Mouse (Mus musculus): ENCODE measurements at regions not wholly inside any gene's neighbourhood (a gene's known extent, or its start where the extent isn't known, plus 50 kb on each side); places are given as distances from the start of the nearest gene placed in this dataset.
"Not testable (repeated sequence)": the region's sequence is repeated elsewhere in the genome, so short reads cannot be mapped to it uniquely, and the experiment has no call there.

DNA sequence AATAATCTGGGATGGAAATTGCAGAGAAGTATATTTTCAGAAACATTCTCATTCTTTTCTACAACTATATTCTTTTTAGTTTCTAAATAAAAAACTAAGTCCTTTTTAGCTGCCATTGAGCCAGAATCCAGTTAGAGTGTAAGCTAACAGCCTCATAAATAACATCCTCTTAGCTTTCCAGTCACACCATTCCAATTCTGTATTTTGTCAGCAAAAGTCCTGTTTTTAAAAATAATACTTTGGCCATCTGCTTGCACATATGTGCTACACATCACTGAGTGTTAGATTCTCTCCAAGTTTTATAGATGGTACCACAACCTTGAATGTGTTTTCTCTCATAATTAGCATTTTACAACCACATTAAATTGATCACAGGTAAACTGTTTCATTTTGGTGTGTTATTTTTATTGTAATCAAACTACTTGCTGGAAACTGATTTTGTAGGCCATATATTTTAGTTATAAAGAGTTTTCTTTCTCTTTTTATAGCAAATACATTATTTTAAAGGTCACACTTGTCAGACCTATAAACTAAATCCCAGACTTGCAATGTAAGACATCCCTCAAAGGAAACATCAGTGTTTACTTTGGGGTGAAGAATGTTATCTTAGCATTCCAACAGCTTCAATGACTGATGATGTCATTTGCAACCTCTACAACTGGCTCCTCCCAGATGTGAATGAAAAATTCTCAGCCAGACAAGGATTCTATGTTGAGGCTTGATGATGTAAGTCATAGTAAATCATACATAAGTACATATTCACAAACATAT, 1878.9 kb upstream of the Flrt2 start:
- Histone ChIP-seq H3K27me3 (ENCODE audit: control insufficient read depth, insufficient read depth, low read length) (no peaks in the 10 kb centered on the region), H3K9ac (replicated peaks; ENCODE audit: low read depth, low read length) (no peak overlapping the region), H3K36me3 (ENCODE audit: control insufficient read depth, insufficient read depth, low read length) (no peaks in the 10 kb centered on the region), H3K4me1 (ENCODE audit: control insufficient read depth, insufficient read depth, low read length) (no peaks in the 10 kb centered on the region), H3K4me3 (ENCODE audit: low read depth, low read length) (no peak overlapping the region), H3K27ac (ENCODE audit: low read length) (no peak overlapping the region), H3K9me3 (ENCODE audit: control insufficient read depth, low read depth, low read length) (no peaks in the 10 kb centered on the region), H3K4me2 (replicated peaks; ENCODE audit: low read depth, low read length) (no peak overlapping the region)
- no peak for ATAC-seq (ENCODE audit: insufficient number of reproducible peaks, insufficient read depth, low FRiP score, low read depth)

DNA sequence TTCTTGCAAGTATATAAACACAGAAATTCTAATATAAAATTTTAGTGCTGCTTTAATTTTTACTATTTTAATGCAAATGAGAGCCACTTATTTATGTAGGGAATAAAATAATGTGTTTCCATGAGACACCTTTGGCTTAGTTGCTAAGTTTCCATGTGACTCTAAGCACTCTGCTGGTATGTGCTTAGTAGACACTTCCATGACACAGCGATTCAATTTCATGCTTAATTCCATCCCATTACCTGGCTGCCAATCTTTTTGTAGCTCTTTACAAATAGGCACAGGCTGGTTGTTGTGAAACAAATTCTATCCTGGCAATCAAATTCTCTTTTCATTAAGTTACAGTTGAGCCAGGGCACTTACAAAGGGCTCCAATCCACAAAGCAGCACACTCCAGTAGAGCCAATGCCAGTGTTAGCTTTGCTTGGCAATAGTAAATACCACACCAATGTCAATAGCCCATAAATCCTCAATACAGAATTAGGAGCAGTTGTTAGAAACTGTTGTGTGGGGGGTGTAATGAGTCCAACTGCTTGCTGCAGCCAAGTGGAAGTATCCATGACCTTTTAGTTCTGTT, 1841.0 kb upstream of the Flrt2 start:
- H3K4me2 ChIP-seq (replicated peaks; ENCODE audit: low read depth, low read length), result no peak overlapping the region
- 70% methylated on average over 1 of the region's 1 CpGs for WGBS
- H3K4me3 ChIP-seq (ENCODE audit: low read depth, low read length), result no peak overlapping the region
- ATAC-seq (ENCODE audit: insufficient number of reproducible peaks, insufficient read depth, low FRiP score, low read depth), result peak; percentile 56; the same call in 1 of the 2 replicates
- H3K4me1 ChIP-seq (ENCODE audit: control insufficient read depth, insufficient read depth, low read length), result no peaks in the 10 kb centered on the region
- H3K9me3 ChIP-seq (ENCODE audit: control insufficient read depth, low read depth, low read length), result no peaks in the 10 kb centered on the region
- H3K9ac ChIP-seq (replicated peaks; ENCODE audit: low read depth, low read length), result no peak overlapping the region
- no peaks in the 10 kb centered on the region for H3K36me3 ChIP-seq (ENCODE audit: control insufficient read depth, insufficient read depth, low read length)
- H3K27ac ChIP-seq (ENCODE audit: low read length), result no peak overlapping the region
- H3K27me3 ChIP-seq (ENCODE audit: control insufficient read depth, insufficient read depth, low read length), result no peaks in the 10 kb centered on the region

DNA sequence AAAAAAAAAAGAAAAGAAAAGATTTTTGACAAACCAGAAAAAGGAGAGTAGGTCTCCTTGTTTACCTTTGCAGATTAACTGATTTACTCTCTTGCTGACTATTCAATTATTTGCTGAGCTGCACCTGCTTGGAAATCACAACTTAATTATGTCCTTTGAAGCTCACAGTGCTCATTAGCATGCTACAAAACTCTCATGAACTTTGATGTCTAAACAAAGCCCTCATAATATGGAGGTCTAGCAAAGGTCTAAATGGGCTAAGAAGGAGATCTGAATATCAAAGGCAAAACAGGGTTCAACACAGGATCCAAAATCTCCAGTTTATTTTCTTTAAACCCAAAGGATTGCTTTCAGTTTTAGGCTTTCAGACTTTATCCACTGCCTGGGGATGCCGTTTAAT, 1840.4 kb upstream of the Flrt2 start:
- H3K27ac ChIP-seq (ENCODE audit: low read length), result no peak overlapping the region
- H3K4me1 ChIP-seq (ENCODE audit: control insufficient read depth, insufficient read depth, low read length), result no peaks in the 10 kb centered on the region
- no peak overlapping the region for H3K9ac ChIP-seq (replicated peaks; ENCODE audit: low read depth, low read length)
- no peak overlapping the region for H3K4me3 ChIP-seq (ENCODE audit: low read depth, low read length)
- 59% methylated on average over 1 of the region's 1 CpGs for WGBS
- no peaks in the 10 kb centered on the region for H3K27me3 ChIP-seq (ENCODE audit: control insufficient read depth, insufficient read depth, low read length)
- no peaks in the 10 kb centered on the region for H3K36me3 ChIP-seq (ENCODE audit: control insufficient read depth, insufficient read depth, low read length)
- no peaks in the 10 kb centered on the region for H3K9me3 ChIP-seq (ENCODE audit: control insufficient read depth, low read depth, low read length)
- ATAC-seq (ENCODE audit: insufficient number of reproducible peaks, insufficient read depth, low FRiP score, low read depth), result no peak
- no peak overlapping the region for H3K4me2 ChIP-seq (replicated peaks; ENCODE audit: low read depth, low read length)

DNA sequence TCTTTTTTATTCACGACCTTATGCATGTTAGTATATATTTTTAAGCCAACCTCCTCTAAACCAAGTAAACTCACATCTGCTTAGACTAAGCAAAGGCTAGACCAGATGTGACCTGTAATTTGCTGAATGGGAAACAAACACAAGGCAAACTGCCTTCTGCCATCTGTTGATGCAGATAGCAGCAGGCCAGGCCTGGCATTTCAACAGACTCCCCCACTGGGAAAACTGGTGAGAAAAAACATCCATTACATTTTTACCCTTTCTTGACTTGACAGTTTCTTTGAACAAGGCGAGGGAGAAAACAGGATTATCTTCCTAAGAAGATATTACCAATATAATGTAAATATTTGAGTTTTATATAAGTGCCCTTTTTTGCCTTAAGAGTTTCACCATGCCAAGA, 1806.1 kb upstream of the Flrt2 start:
- Histone ChIP-seq H3K9ac (replicated peaks; ENCODE audit: low read depth, low read length) (no peak overlapping the region), H3K4me3 (ENCODE audit: low read depth, low read length) (no peak overlapping the region), H3K9me3 (ENCODE audit: control insufficient read depth, low read depth, low read length) (no peaks in the 10 kb centered on the region), H3K27ac (ENCODE audit: low read length) (no peak overlapping the region), H3K27me3 (ENCODE audit: control insufficient read depth, insufficient read depth, low read length) (no peaks in the 10 kb centered on the region), H3K36me3 (ENCODE audit: control insufficient read depth, insufficient read depth, low read length) (no peaks in the 10 kb centered on the region), H3K4me1 (ENCODE audit: control insufficient read depth, insufficient read depth, low read length) (no peaks in the 10 kb centered on the region), H3K4me2 (replicated peaks; ENCODE audit: low read depth, low read length) (no peak overlapping the region)
- ATAC-seq (ENCODE audit: insufficient number of reproducible peaks, insufficient read depth, low FRiP score, low read depth), result no peak
- 54% methylated on average over 2 of the region's 2 CpGs for WGBS

- no peak overlapping the region for H3K4me2 ChIP-seq (replicated peaks; ENCODE audit: low read depth, low read length)
- no peaks in the 10 kb centered on the region for H3K9me3 ChIP-seq (ENCODE audit: control insufficient read depth, low read depth, low read length)
- H3K4me3 ChIP-seq (ENCODE audit: low read depth, low read length), result no peak overlapping the region
- no peaks in the 10 kb centered on the region for H3K27me3 ChIP-seq (ENCODE audit: control insufficient read depth, insufficient read depth, low read length)
- H3K36me3 ChIP-seq (ENCODE audit: control insufficient read depth, insufficient read depth, low read length), result no peaks in the 10 kb centered on the region
- ATAC-seq (ENCODE audit: insufficient number of reproducible peaks, insufficient read depth, low FRiP score, low read depth), result peak; percentile 4; the same call in 1 of the 2 replicates
- 67% methylated on average over 3 of the region's 3 CpGs for WGBS
- no peak overlapping the region for H3K9ac ChIP-seq (replicated peaks; ENCODE audit: low read depth, low read length)
- H3K27ac ChIP-seq (ENCODE audit: low read length), result no peak overlapping the region
- H3K4me1 ChIP-seq (ENCODE audit: control insufficient read depth, insufficient read depth, low read length), result no peaks in the 10 kb centered on the region
These were observed 1801.9 kb upstream of the Flrt2 start for GRCm38 (mm10) chr12:93890109-93890508.

DNA sequence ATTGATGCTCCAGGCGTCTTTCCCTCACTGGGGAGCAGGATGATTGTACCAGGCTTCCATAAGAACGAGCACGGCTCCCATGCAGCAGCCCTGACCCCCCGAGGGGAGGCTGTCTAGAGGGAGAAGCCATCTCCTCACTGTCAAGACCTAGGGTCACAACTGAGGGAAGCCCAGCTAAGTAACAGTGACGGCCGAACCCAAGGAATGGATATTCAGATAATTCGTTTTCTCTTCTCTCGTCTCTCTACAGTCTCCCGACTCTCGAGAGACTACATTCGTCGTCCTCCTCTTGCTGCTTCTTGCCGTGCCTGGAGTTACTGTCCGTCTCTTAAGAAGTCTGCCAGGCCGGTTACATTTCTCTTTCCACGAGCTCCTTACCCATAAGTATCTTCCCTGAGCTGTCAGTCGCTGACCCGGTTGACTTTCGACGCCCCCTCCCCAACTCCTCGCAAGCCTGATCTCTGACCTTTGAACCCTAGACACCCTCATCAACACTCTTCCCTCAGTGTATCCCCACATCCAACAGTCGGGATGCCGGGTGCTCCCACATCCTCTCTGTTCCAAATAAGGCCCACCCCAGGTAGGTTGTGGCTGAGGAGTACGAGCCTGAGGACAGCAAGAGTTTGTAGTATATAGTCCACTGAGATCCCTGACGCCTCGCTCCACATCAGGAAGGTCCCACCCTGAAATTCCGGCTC, 1763.3 kb upstream of the Flrt2 start:
- not testable (repeated sequence) for H3K36me3 ChIP-seq (ENCODE audit: control insufficient read depth, insufficient read depth, low read length); H3K4me3 ChIP-seq (ENCODE audit: low read depth, low read length); H3K4me1 ChIP-seq (ENCODE audit: control insufficient read depth, insufficient read depth, low read length); H3K27ac ChIP-seq (ENCODE audit: low read length); H3K27me3 ChIP-seq (ENCODE audit: control insufficient read depth, insufficient read depth, low read length); H3K4me2 ChIP-seq (replicated peaks; ENCODE audit: low read depth, low read length); H3K9me3 ChIP-seq (ENCODE audit: control insufficient read depth, low read depth, low read length); H3K9ac ChIP-seq (replicated peaks; ENCODE audit: low read depth, low read length)
- WGBS, result 50% methylated on average over 1 of the region's 27 CpGs
- peak; percentile 63; the same call in 1 of the 2 replicates for ATAC-seq (ENCODE audit: insufficient number of reproducible peaks, insufficient read depth, low FRiP score, low read depth)

DNA sequence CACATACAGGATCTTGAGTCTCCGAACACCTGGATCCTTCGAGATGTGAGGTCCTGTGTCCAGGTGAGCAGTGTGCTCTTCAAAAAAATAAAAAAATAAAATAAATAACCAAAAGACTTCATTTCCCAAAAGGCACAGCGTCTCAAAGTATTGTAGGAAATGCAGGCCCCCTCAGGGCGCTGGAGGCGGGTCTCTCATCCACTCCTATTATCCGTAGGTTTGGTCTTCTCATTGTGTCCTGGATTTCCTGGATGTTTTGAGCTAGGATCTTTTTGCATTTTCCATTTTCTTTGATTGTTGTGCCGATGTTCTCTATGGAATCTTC, 1762.8 kb upstream of the Flrt2 start:
- not testable (repeated sequence) for H3K4me3 ChIP-seq (ENCODE audit: low read depth, low read length); H3K4me2 ChIP-seq (replicated peaks; ENCODE audit: low read depth, low read length); H3K36me3 ChIP-seq (ENCODE audit: control insufficient read depth, insufficient read depth, low read length); H3K27me3 ChIP-seq (ENCODE audit: control insufficient read depth, insufficient read depth, low read length); H3K9ac ChIP-seq (replicated peaks; ENCODE audit: low read depth, low read length); H3K27ac ChIP-seq (ENCODE audit: low read length); H3K4me1 ChIP-seq (ENCODE audit: control insufficient read depth, insufficient read depth, low read length); H3K9me3 ChIP-seq (ENCODE audit: control insufficient read depth, low read depth, low read length)
- ATAC-seq (ENCODE audit: insufficient number of reproducible peaks, insufficient read depth, low FRiP score, low read depth), result peak; percentile 18; the same call in 1 of the 2 replicates
- WGBS, result 97% methylated on average over 4 of the region's 7 CpGs

DNA sequence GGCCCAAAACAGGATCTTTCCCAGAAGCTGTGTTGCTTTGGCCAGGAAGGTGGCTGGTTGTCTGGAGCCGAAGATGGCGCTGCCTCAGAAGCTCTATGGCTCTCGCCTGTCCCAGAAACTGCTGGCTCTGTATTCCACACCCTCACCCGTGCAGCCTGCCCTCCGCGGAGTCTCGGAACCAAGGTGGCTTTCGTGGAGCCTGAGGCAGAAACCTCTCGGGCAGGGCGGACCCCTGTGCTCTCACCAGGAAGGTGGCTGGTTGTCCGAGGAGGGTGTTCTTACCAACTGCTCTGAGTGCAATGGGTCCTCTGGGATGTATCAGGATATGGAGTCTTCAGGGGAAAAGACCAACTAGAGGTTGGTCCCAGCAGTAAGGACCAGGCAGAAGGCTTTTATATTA, 1761.8 kb upstream of the Flrt2 start:
- H3K4me2 ChIP-seq (replicated peaks; ENCODE audit: low read depth, low read length); H3K4me1 ChIP-seq (ENCODE audit: control insufficient read depth, insufficient read depth, low read length); ATAC-seq (ENCODE audit: insufficient number of reproducible peaks, insufficient read depth, low FRiP score, low read depth); H3K4me3 ChIP-seq (ENCODE audit: low read depth, low read length); H3K36me3 ChIP-seq (ENCODE audit: control insufficient read depth, insufficient read depth, low read length); H3K27me3 ChIP-seq (ENCODE audit: control insufficient read depth, insufficient read depth, low read length); H3K9me3 ChIP-seq (ENCODE audit: control insufficient read depth, low read depth, low read length); H3K27ac ChIP-seq (ENCODE audit: low read length); H3K9ac ChIP-seq (replicated peaks; ENCODE audit: low read depth, low read length): not testable (repeated sequence)
- 95% methylated on average over 11 of the region's 11 CpGs for WGBS

Measured in stomach, embryonic 14.5 days (tissue).